Mouse (Mus musculus): Measurements from ENCODE around the gene Grb7. TPM values are rescaled to one million over a fixed set of nuclear protein-coding genes. Genes with fewer than 3 reads are reported as not detected.

Gene Grb7
- polyA plus RNA-seq, 1 experiment from 2014 or later = 1.7 TPM

DNA sequence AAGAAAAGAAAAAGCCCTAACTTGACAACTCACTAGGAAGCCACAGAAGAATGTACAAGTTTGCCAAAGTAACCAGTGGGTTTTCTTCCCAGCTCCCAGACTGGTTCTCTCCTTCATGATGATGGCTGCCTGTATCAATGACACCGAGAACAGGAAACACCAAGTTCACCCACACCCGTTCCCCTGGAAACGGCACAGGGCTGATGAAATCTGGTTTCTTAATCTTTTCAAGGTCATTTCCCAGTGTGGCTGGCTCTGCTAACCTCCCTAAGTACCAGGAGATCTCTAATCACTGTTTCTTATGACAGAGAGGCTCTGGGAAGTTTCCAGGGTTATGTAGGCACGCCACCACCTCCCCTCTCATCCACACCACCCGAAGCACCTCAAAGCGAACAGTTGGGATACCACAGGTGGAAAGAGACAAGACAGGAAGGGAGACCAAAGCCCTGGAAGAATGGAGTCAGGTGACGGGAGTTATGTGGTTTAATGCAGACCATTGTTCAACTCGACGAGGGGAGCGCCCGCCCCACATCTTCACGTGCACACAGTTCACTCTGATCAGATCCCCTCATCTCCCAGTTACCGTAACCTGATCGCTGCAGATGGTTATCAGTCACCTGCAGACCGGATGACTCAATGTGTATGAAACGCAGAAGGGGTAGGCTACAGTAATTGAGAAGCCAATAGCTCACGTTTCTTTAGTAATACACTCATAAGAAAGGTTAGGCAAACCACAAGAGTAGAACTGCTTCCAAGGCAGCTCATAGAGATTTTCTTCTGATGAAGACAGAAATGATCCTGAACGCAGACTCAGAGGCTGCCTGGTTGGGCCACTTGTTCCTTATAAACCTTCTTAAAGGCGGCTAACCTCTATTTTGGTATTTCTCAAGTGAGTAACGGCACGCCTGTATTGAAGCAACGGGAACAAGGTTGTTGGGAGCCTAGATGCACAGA lies 23.8 kb downstream of the Grb7 start:
- no peak for TF ChIP-seq CTCF (IDR thresholded peaks at IDR 0.05)
- in situ Hi-C loops (cut with MboI; ENCODE audit: low pct_unique_long_range_greater_than_20kb) = no loop called here
- DNase-seq (ENCODE audit: low read depth, low spot score) (no peak), ATAC-seq (no peak)
- H3K27me3 ChIP-seq = peaks cover 61% of the 10 kb centered on the region
- ChIA-PET POLR2A (no interaction called here), CTCF (no interaction called here)

DNA sequence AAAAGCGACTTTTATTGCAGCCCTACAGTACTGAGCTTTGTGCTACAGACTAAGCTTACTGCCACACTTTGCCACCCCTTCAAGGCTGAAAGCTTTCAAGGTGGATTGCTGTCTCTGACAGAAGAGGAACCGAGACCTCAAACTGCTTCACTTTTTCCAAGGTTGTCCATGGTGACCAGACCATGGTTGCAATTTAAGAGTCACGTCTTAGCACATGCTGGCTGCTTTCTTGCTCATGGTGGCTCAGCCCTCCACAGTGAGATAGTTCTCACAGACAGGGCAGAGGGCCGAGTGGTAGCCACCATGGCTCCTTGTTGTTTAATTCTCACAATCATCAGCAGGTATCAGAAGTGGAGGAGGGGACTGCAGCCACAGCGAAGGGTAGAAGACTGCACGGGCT lies 24.6 kb downstream of the Grb7 start:
- ChIA-PET CTCF (no interaction called here), POLR2A (no interaction called here)
- peaks cover 62% of the 10 kb centered on the region for H3K27me3 ChIP-seq
- in situ Hi-C loops (cut with MboI; ENCODE audit: low pct_unique_long_range_greater_than_20kb) = no loop called here
- no peak for TF ChIP-seq CTCF (IDR thresholded peaks at IDR 0.05)
- ATAC-seq (no peak), DNase-seq (ENCODE audit: low read depth, low spot score) (no peak)

DNA sequence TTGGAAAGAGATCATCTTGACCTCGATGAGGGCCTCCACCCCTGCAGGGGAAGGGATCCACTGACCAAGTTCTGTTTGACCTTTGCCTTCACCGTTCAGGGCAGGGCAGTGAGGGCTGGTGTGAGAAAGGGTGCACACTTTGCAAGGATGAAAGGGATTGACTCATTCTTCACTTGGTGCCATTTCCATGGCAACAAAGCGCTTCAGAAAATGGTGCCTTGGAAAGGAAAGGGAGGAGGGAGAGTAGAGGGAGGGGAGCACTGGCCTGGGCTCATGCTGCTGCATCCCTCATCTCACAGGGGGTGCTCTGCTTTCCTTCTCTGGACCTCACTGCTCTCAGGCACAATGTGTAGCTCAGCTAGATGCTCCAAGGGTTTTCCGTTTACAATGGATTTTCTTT lies 26.5 kb downstream of the Grb7 start:
- DNase-seq (ENCODE audit: low read depth, low spot score) = no peak
- in situ Hi-C loops (cut with MboI; ENCODE audit: low pct_unique_long_range_greater_than_20kb) = no loop called here
- H3K27me3 ChIP-seq = peaks cover 68% of the 10 kb centered on the region
- ChIA-PET CTCF (no interaction called here), POLR2A (interaction anchor here (0.6 kb wide), 1 partner anchor 1422 kb away, joined by 4 read pairs; the partner anchor contains the start of gene Osbpl7)
- no peak for TF ChIP-seq CTCF (IDR thresholded peaks at IDR 0.05)
- no peak for ATAC-seq

DNA sequence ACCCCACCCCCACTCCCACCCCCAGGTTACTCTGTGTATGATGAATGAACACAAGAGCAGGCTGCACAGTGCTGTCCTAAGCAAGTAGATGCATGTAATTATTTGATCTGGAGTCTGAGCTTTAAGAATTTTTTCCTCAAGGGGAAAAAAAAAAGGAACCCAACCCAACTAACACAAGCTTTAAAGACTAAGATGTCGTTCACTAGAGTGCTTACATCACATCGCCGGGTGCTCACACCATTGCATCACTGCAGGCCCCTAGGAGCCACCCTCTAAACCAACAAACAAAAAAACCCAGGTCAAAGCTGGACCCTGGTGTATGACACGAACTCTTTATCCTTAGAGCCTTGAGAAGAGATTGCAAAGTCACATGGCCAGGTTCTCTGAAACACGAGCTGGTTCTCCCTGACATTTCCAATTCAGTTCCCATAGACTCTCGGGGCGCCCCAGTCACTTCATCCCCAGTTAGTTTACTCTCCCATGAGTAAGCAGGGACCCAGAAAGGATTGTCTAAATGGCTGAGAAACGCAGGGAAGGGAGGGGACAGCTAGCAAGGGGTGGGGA lies 27.8 kb downstream of the Grb7 start:
- no peak for DNase-seq (ENCODE audit: low read depth, low spot score)
- CTCF ChIA-PET = interaction anchor here (0.9 kb wide), 1 partner anchor 10 kb away, joined by 3 read pairs; no protein-coding TSS in a partner anchor
- in situ Hi-C loops (cut with MboI; ENCODE audit: low pct_unique_long_range_greater_than_20kb) = no loop called here
- POLR2A ChIA-PET = no interaction called here
- no peak for ATAC-seq
- peaks cover 70% of the 10 kb centered on the region for H3K27me3 ChIP-seq
- no peak for TF ChIP-seq CTCF (IDR thresholded peaks at IDR 0.05)

DNA sequence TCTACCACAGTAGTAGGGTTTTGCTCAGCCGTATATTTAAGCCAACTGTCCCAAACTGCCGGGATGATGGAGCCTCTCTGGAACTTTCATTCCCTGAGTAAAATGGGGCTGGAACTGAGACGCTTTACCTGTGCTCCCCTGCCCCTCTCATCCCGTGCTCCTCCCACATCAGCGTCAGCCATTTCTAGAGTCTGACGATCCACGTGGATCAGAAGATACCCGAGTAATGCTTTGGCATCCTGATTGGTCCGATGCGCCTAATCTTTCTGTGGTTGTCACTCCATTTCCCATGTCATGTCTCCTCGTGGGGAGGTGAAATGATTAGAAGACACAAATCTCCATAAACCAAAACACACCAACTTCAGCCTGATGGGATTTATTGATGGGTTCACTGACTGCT lies 28.8 kb downstream of the Grb7 start:
- DNase-seq (ENCODE audit: low read depth, low spot score) (no peak), ATAC-seq (no peak)
- no peak for TF ChIP-seq CTCF (IDR thresholded peaks at IDR 0.05)
- ChIA-PET POLR2A (no interaction called here), CTCF (no interaction called here)
- in situ Hi-C loops (cut with MboI; ENCODE audit: low pct_unique_long_range_greater_than_20kb) = no loop called here
- peaks cover 67% of the 10 kb centered on the region for H3K27me3 ChIP-seq

DNA sequence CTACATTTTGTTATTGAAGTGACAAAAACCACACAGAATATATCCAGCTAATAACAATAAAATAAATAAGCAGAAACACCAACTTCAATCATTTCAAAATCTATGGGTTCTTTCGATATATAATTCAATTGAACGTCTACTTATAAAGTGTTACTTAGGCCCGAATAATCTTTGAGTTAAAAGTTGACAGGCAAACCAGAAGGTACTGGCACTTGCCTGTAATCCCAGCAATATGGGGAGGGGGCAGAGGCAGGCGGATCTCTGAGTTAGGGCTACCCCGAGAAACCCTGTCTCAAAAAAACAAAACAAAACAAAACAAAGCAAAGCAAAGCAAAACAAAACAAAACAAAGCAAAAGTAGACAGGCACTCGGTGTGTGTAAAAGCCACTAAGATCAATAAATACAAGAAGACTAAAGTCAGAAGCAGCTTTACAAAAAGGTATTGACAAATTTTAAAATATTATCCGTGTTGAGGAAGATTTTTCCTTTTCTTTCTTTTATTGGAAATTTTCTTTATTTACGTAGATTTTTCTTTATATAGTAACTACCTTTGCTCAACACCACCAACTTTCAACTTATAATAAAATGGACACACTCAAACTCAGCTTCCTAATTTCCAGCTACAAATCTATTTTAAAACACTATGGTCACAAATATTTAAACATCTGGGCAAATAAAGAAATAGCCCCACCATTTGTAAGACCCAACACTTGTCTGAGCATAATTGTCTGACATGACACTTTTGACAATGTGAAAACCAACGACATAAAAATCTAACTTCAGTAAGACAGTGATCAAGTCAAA lies 29.6 kb downstream of the Grb7 start:
- no peak for ATAC-seq
- TF ChIP-seq CTCF (IDR thresholded peaks at IDR 0.05) = no peak
- ChIA-PET POLR2A (interaction anchor here (0.7 kb wide), 1 partner anchor 228 kb away, joined by 3 read pairs; no protein-coding TSS in a partner anchor), CTCF (no interaction called here)
- no peak for DNase-seq (ENCODE audit: low read depth, low spot score)
- H3K27me3 ChIP-seq = peaks cover 67% of the 10 kb centered on the region
- in situ Hi-C loops (cut with MboI; ENCODE audit: low pct_unique_long_range_greater_than_20kb) = no loop called here

DNA sequence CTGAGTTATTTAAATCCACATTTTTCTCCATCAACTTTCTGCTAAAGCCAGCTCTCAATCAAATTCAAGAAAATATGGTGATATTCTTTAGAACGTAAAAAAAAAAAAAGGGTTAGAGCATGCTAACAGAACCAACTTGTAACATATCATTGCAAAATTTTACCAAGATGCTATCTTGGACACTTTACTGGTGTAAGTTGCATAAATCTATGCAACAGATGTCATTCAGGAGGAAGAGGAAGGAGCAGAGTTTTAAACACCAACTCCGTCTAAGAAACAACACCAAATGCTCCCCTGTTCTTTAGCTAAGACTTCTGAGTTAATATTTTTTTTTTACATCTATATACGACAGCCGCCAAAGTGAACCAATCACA lies 30.2 kb downstream of the Grb7 start:
- TF ChIP-seq CTCF (IDR thresholded peaks at IDR 0.05) = no peak
- POLR2A ChIA-PET = interaction anchor here (0.7 kb wide), 1 partner anchor 229 kb away, joined by 3 read pairs; no protein-coding TSS in a partner anchor
- CTCF ChIA-PET = no interaction called here
- peaks cover 71% of the 10 kb centered on the region for H3K27me3 ChIP-seq
- no peak for ATAC-seq
- in situ Hi-C loops (cut with MboI; ENCODE audit: low pct_unique_long_range_greater_than_20kb) = no loop called here
- no peak for DNase-seq (ENCODE audit: low read depth, low spot score)

DNA sequence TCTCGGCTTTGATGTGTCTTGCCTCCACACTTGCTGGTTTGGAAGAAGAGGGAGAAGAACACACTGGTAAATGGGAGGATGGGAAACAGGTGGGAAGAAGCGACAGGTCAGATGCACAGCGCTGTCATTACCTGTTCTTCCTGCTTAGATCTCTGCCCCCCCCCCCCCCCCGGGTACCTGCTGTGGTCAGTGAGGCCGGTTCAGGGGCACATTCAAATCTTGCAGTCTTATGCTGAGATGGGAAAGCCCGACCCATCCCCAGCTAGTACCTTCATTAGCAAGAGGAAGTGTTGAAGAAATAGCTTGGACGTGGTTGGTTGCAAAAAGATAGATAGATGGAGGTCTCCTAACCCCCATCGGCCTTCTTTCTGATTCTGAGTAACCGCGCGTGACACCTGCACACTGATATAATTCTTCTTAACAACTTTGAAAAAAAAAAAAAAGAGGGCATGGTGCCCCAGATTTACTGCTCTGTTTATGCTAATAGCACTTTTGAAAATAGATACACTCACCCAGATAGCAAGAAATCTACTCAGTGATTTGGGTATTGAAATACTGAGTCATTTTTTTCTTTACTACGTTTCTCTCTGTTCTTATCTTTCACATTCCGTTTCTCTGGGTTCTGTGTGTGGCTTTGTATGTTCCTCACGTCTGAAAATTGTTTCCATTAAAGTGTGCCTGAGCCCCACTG lies 31.0 kb downstream of the Grb7 start:
- CTCF ChIA-PET = no interaction called here
- no peak for TF ChIP-seq CTCF (IDR thresholded peaks at IDR 0.05)
- POLR2A ChIA-PET = no interaction called here
- DNase-seq (ENCODE audit: low read depth, low spot score) = no peak
- in situ Hi-C loops (cut with MboI; ENCODE audit: low pct_unique_long_range_greater_than_20kb) = no loop called here
- H3K27me3 ChIP-seq = peaks cover 73% of the 10 kb centered on the region
- ATAC-seq = no peak

DNA sequence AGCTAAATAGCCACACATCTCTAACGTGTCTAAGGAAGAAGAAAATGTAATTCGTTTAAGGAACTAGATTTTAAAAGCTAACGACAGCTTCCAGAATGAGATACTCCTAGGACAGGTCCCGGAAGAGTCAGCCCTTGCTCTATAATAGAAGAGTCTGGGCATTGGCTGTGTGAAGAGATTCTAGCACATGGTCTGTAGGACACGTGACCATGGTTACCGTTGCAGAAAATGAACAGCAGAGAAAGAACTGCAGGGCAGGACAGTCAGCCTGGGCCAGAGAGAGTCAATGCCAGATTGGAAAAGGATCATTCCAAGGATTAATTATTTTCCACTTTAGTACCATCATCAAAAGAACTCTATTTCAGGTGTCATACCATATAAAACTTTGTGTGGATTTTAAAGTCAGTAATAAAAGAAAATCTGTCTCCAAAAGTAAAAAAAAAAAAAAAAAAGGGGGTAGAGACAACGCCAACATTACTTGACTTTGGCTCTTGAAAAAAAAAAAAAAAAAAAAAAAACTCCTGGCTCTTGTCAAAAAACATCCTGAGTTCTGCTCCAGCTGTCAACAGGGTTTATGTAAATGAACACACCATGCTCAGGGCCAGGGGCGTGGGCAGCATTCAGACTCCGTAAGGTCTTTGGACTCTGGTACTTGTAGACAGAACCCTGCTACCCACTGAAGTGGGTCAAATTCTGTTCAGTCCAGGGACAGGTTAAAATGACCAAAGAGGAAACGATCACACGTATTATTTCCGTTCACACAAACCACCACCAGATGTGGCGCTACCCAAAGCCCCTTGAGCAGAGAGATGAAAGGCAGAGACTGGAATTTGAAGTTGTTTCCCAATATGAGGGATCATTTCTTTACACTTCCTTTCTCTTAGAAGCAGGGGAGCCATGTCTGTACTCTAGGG lies 33.1 kb downstream of the Grb7 start:
- in situ Hi-C loops (cut with MboI; ENCODE audit: low pct_unique_long_range_greater_than_20kb) = no loop called here
- peaks cover 76% of the 10 kb centered on the region for H3K27me3 ChIP-seq
- ATAC-seq (no peak), DNase-seq (ENCODE audit: low read depth, low spot score) (no peak)
- no peak for TF ChIP-seq CTCF (IDR thresholded peaks at IDR 0.05)
- ChIA-PET CTCF (no interaction called here), POLR2A (no interaction called here)

All from Patski (cell line).